Mouse (Mus musculus) midbrain, embryonic 13.5 days (tissue): Measurements from ENCODE around the gene Rpp14. TPM values are rescaled to one million over a fixed set of nuclear protein-coding genes. Genes with fewer than 3 reads are reported as not detected.

Experiments
- ATAC-seq: fragments of 200-750 bp; cut with Nextera tagmentation; 2 replicates; pipeline ENCODE4 v1.8.0; 2017; ENCODE audit warnings: mild to moderate bottlenecking, moderate TSS enrichment, moderate library complexity
- H3K27ac ChIP-seq: fragments of 300-500 bp; sonication (generic); 2 replicates; pipeline ENCODE4 v1.5.1; 2015; ENCODE audit warnings: inconsistent platforms, mild to moderate bottlenecking, moderate library complexity
- H3K27me3 ChIP-seq: fragments of 300-500 bp; sonication (generic); 2 replicates; pipeline ENCODE4 v1.6.1; 2015; ENCODE audit warnings: mild to moderate bottlenecking, inconsistent platforms
- H3K36me3 ChIP-seq: fragments of 300-500 bp; sonication (generic); 2 replicates; pipeline ENCODE4 v1.6.1; 2015; ENCODE audit warnings: mild to moderate bottlenecking, inconsistent platforms
- H3K4me1 ChIP-seq: fragments of 300-500 bp; sonication (generic); replicated peaks from 2 replicates; pipeline ENCODE4 v1.6.1; 2015; ENCODE audit warnings: inconsistent platforms
- H3K4me2 ChIP-seq: fragments of 300-500 bp; sonication (generic); replicated peaks from 2 replicates; pipeline ENCODE4 v1.6.1; 2015; ENCODE audit warnings: moderate library complexity, mild to moderate bottlenecking, inconsistent platforms
- H3K4me3 ChIP-seq: fragments of 300-500 bp; sonication (generic); replicated peaks from 2 replicates; pipeline ENCODE4 v1.5.1; 2015; ENCODE audit warnings: mild to moderate bottlenecking, inconsistent platforms
- H3K9ac ChIP-seq: fragments of 300-500 bp; sonication (generic); replicated peaks from 2 replicates; pipeline ENCODE4 v1.6.1; 2015; ENCODE audit warnings: mild to moderate bottlenecking, inconsistent platforms
- H3K9me3 ChIP-seq: fragments of 300-500 bp; sonication (generic); 2 replicates; pipeline ENCODE4 v1.6.1; 2016; ENCODE audit warnings: mild to moderate bottlenecking, inconsistent platforms
- WGBS: fragments of 180-500 bp; shearing (Covaris S2); methylation state at CpG from one replicate; pipeline ENCODE4 v1.1.7; 2015; 5-methylcytosine and 5-hydroxymethylcytosine counted together
- polyA plus RNA-seq: library from polyadenylated mRNA; unstranded; fragments of >200 nt; fragmentation: Nextera tagmentation; extraction: Ambion mirVana; gene quantifications from 2 replicates; pipeline ENCODE4 v1.2.1, GENCODE M21; 2015

Gene Rpp14
- polyA plus RNA-seq, 1 experiment from 2014 or later, result 52.4 TPM

- H3K27ac ChIP-seq, result no peak overlapping the region
- ATAC-seq, result no peak
- H3K36me3 ChIP-seq, result peaks cover 32% of the 10 kb centered on the region
- no peaks in the 10 kb centered on the region for H3K4me1 ChIP-seq
- 95% methylated on average over 9 of the region's 9 CpGs for WGBS
- no peak overlapping the region for H3K4me3 ChIP-seq
- H3K9ac ChIP-seq, result no peak overlapping the region
- H3K4me2 ChIP-seq, result no peak overlapping the region
- H3K27me3 ChIP-seq, result no peaks in the 10 kb centered on the region
- no peaks in the 10 kb centered on the region for H3K9me3 ChIP-seq
Measured at GRCm38 (mm10) chr14:8042577-8042976, 37.6 kb upstream of the Rpp14 start.

- H3K9ac ChIP-seq, result no peak overlapping the region
- H3K4me2 ChIP-seq, result no peak overlapping the region
- H3K9me3 ChIP-seq, result no peaks in the 10 kb centered on the region
- 73% methylated on average over 8 of the region's 8 CpGs for WGBS
- H3K27ac ChIP-seq, result no peak overlapping the region
- no peaks in the 10 kb centered on the region for H3K27me3 ChIP-seq
- no peaks in the 10 kb centered on the region for H3K4me1 ChIP-seq
- ATAC-seq, result no peak
- no peak overlapping the region for H3K4me3 ChIP-seq
- H3K36me3 ChIP-seq, result peaks cover 44% of the 10 kb centered on the region
Measured at GRCm38 (mm10) chr14:8044330-8044729, 35.8 kb upstream of the Rpp14 start.

- peaks cover 49% of the 10 kb centered on the region for H3K36me3 ChIP-seq
- H3K4me1 ChIP-seq, result no peaks in the 10 kb centered on the region
- H3K4me2 ChIP-seq, result no peak overlapping the region
- H3K4me3 ChIP-seq, result no peak overlapping the region
- H3K27me3 ChIP-seq, result no peaks in the 10 kb centered on the region
- H3K27ac ChIP-seq, result no peak overlapping the region
- 93% methylated on average over 6 of the region's 6 CpGs for WGBS
- no peaks in the 10 kb centered on the region for H3K9me3 ChIP-seq
- no peak for ATAC-seq
- no peak overlapping the region for H3K9ac ChIP-seq
Measured at GRCm38 (mm10) chr14:8044786-8045185, 35.4 kb upstream of the Rpp14 start.

GRCm38 (mm10) chr14:8045187-8045846 is 34.9 kb upstream of the Rpp14 start:
- Histone ChIP-seq H3K36me3 (peaks cover 54% of the 10 kb centered on the region), H3K4me1 (no peaks in the 10 kb centered on the region), H3K4me3 (no peak overlapping the region), H3K27ac (no peak overlapping the region), H3K27me3 (no peaks in the 10 kb centered on the region), H3K9ac (no peak overlapping the region), H3K4me2 (no peak overlapping the region), H3K9me3 (no peaks in the 10 kb centered on the region)
- WGBS, result 83% methylated on average over 11 of the region's 11 CpGs
- no peak for ATAC-seq

- no peak for ATAC-seq
- H3K4me2 ChIP-seq, result no peak overlapping the region
- no peak overlapping the region for H3K4me3 ChIP-seq
- no peaks in the 10 kb centered on the region for H3K9me3 ChIP-seq
- no peak overlapping the region for H3K9ac ChIP-seq
- peaks cover 55% of the 10 kb centered on the region for H3K36me3 ChIP-seq
- H3K4me1 ChIP-seq, result no peaks in the 10 kb centered on the region
- 95% methylated on average over 6 of the region's 6 CpGs for WGBS
- no peaks in the 10 kb centered on the region for H3K27me3 ChIP-seq
- no peak overlapping the region for H3K27ac ChIP-seq
Measured at GRCm38 (mm10) chr14:8046839-8047238, 33.3 kb upstream of the Rpp14 start.

GRCm38 (mm10) chr14:8049334-8049733 is 30.8 kb upstream of the Rpp14 start:
- H3K9me3 ChIP-seq, result no peaks in the 10 kb centered on the region
- H3K4me3 ChIP-seq, result no peak overlapping the region
- ATAC-seq, result no peak
- H3K9ac ChIP-seq, result no peak overlapping the region
- peaks cover 4% of the 10 kb centered on the region; the same call in 1 of the 2 replicates for H3K4me1 ChIP-seq
- WGBS, result 90% methylated on average over 10 of the region's 10 CpGs
- H3K27ac ChIP-seq, result no peak overlapping the region
- no peaks in the 10 kb centered on the region for H3K27me3 ChIP-seq
- H3K36me3 ChIP-seq, result peaks cover 53% of the 10 kb centered on the region
- H3K4me2 ChIP-seq, result no peak overlapping the region

GRCm38 (mm10) chr14:8051869-8052268 is 28.3 kb upstream of the Rpp14 start:
- H3K4me1 ChIP-seq, result peaks cover 4% of the 10 kb centered on the region; the same call in 1 of the 2 replicates
- no peak overlapping the region for H3K9ac ChIP-seq
- H3K4me3 ChIP-seq, result no peak overlapping the region
- peaks cover 51% of the 10 kb centered on the region for H3K36me3 ChIP-seq
- no peak for ATAC-seq
- WGBS, result 91% methylated on average over 2 of the region's 2 CpGs
- no peaks in the 10 kb centered on the region for H3K27me3 ChIP-seq
- no peak overlapping the region for H3K4me2 ChIP-seq
- H3K27ac ChIP-seq, result no peak overlapping the region
- no peaks in the 10 kb centered on the region for H3K9me3 ChIP-seq

GRCm38 (mm10) chr14:8052661-8053060 is 27.5 kb upstream of the Rpp14 start:
- Histone ChIP-seq H3K36me3 (peaks cover 47% of the 10 kb centered on the region), H3K27ac (no peak overlapping the region), H3K4me2 (no peak overlapping the region), H3K9ac (no peak overlapping the region), H3K27me3 (no peaks in the 10 kb centered on the region), H3K4me1 (peaks cover 4% of the 10 kb centered on the region; the same call in 1 of the 2 replicates), H3K9me3 (no peaks in the 10 kb centered on the region), H3K4me3 (no peak overlapping the region)
- WGBS, result 97% methylated on average over 7 of the region's 7 CpGs
- ATAC-seq, result no peak

- H3K4me3 ChIP-seq, result no peak overlapping the region
- H3K4me2 ChIP-seq, result no peak overlapping the region
- no peak overlapping the region for H3K9ac ChIP-seq
- no peaks in the 10 kb centered on the region for H3K27me3 ChIP-seq
- 26% methylated on average over 17 of the region's 17 CpGs for WGBS
- ATAC-seq, result peak; percentile 37; the same call in 1 of the 2 replicates
- peaks cover 34% of the 10 kb centered on the region for H3K36me3 ChIP-seq
- H3K4me1 ChIP-seq, result peaks cover 4% of the 10 kb centered on the region; the same call in 1 of the 2 replicates
- H3K9me3 ChIP-seq, result no peaks in the 10 kb centered on the region
- H3K27ac ChIP-seq, result no peak overlapping the region
Measured at GRCm38 (mm10) chr14:8054310-8055102, 25.7 kb upstream of the Rpp14 start.

GRCm38 (mm10) chr14:8056076-8056475 is 24.1 kb upstream of the Rpp14 start:
- Histone ChIP-seq H3K27ac (no peak overlapping the region), H3K4me1 (peaks cover 4% of the 10 kb centered on the region; the same call in 1 of the 2 replicates), H3K4me2 (no peak overlapping the region), H3K36me3 (peaks cover 20% of the 10 kb centered on the region), H3K9ac (no peak overlapping the region), H3K27me3 (no peaks in the 10 kb centered on the region), H3K4me3 (no peak overlapping the region), H3K9me3 (no peaks in the 10 kb centered on the region)
- no peak for ATAC-seq
- WGBS, result 91% methylated on average over 5 of the region's 5 CpGs

- ATAC-seq, result no peak
- Histone ChIP-seq H3K36me3 (peaks cover 14% of the 10 kb centered on the region; the same call in 1 of the 2 replicates), H3K27ac (no peak overlapping the region), H3K4me1 (peaks cover 14% of the 10 kb centered on the region), H3K9ac (no peak overlapping the region), H3K4me2 (no peak overlapping the region), H3K27me3 (no peaks in the 10 kb centered on the region), H3K4me3 (no peak overlapping the region), H3K9me3 (no peaks in the 10 kb centered on the region)
- WGBS, result 95% methylated on average over 7 of the region's 7 CpGs
Measured at GRCm38 (mm10) chr14:8059938-8060337, 20.2 kb upstream of the Rpp14 start.

GRCm38 (mm10) chr14:8062076-8062475 is 18.1 kb upstream of the Rpp14 start:
- ATAC-seq, result peak; percentile 45; the same call in 1 of the 2 replicates
- Histone ChIP-seq H3K27me3 (no peaks in the 10 kb centered on the region), H3K4me2 (no peak overlapping the region), H3K9me3 (no peaks in the 10 kb centered on the region), H3K27ac (no peak overlapping the region), H3K4me1 (peaks cover 14% of the 10 kb centered on the region), H3K4me3 (no peak overlapping the region), H3K36me3 (0 out of 2 replicates have a peak, but pooled peaks cover 4% of the 10 kb centered on the region), H3K9ac (no peak overlapping the region)
- WGBS, result 39% methylated on average over 3 of the region's 3 CpGs
